Mouse (Mus musculus): ENCODE measurements at regions not wholly inside any gene's neighbourhood (a gene's known extent, or its start where the extent isn't known, plus 50 kb on each side); places are given as distances from the start of the nearest gene placed in this dataset.
"Not testable (repeated sequence)": the region's sequence is repeated elsewhere in the genome, so short reads cannot be mapped to it uniquely, and the experiment has no call there.

GRCm38 (mm10) chr9:91123208-91123607 lies 239.0 kb upstream of the Zic4 start:
- 85% methylated on average over 7 of the region's 7 CpGs for WGBS
- Histone ChIP-seq H3K9me3 (ENCODE audit: control insufficient read depth, low read length) (no peaks in the 10 kb centered on the region), H3K27ac (ENCODE audit: low read length) (no peak overlapping the region), H3K4me2 (ENCODE audit: low read depth, low read length) (no peak overlapping the region), H3K4me3 (ENCODE audit: low read length) (no peak overlapping the region), H3K9ac (ENCODE audit: low read depth, low read length) (no peak overlapping the region), H3K27me3 (replicated peaks; ENCODE audit: control insufficient read depth, insufficient read depth, low read length) (no peaks in the 10 kb centered on the region), H3K36me3 (ENCODE audit: control insufficient read depth, insufficient read depth, low read length) (no peaks in the 10 kb centered on the region), H3K4me1 (ENCODE audit: control insufficient read depth, insufficient read depth, low read length) (no peaks in the 10 kb centered on the region)
- no peak for ATAC-seq

- Histone ChIP-seq H3K9ac (ENCODE audit: low read depth, low read length) (no peak overlapping the region), H3K4me1 (ENCODE audit: control insufficient read depth, insufficient read depth, low read length) (no peaks in the 10 kb centered on the region), H3K4me2 (ENCODE audit: low read depth, low read length) (no peak overlapping the region), H3K36me3 (ENCODE audit: control insufficient read depth, insufficient read depth, low read length) (no peaks in the 10 kb centered on the region), H3K27ac (ENCODE audit: low read length) (no peak overlapping the region), H3K27me3 (replicated peaks; ENCODE audit: control insufficient read depth, insufficient read depth, low read length) (no peaks in the 10 kb centered on the region), H3K9me3 (ENCODE audit: control insufficient read depth, low read length) (no peaks in the 10 kb centered on the region), H3K4me3 (ENCODE audit: low read length) (no peak overlapping the region)
- no peak for ATAC-seq
- WGBS = 62% methylated on average over 8 of the region's 8 CpGs
These were observed 235.5 kb upstream of the Zic4 start for GRCm38 (mm10) chr9:91126630-91127245.

DNA sequence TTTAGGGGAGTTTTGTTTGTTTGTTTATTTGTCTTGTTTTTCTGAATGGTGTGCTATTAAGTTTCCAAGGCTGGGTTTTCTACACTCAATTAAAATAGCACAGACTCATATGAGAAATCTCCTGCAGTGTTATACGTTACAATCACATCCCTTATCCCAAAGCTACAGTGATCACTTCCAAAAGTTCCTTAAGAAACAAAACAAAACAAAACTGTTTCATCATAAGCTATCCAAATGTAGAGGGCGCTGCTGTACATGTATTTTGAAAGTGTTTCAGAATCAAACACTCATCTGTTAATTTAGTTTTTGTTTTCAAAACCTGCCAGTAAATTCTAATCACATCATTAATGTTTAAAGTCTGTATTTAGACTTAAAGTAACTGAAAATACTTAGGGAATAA lies 233.7 kb upstream of the Zic4 start:
- not testable (repeated sequence) for H3K36me3 ChIP-seq (ENCODE audit: control insufficient read depth, insufficient read depth, low read length); ATAC-seq
- 60% methylated on average over 2 of the region's 2 CpGs for WGBS

DNA sequence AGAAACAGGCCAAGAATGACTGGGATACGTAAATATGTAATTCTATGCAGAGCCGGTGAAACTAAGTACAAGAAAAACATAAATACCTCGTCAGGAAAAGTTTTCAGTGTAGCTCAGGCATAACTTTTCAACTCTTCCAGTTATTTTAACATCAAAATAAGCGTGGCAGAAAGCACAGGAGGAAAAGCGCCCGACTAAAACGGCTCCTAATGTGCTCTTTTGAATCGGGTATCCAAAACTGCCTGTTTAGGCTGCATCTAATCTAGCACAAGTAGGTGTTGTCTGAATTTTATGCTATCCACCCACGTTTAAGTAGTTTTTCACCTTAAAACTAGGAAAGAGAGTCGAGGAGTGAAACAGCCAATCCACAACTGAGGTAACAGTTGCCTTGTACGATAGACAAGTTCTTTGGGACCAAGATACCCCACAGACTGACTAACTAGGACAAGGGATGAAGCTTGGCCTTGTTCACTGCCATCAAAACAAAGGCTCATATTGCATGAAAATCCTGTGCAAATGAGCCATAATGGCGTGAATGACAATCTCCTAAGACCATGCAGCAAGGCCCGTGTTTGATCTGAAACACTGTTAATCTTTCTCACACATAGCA lies 232.0 kb upstream of the Zic4 start:
- Histone ChIP-seq H3K4me2 (ENCODE audit: low read depth, low read length) (no peak overlapping the region), H3K27ac (ENCODE audit: low read length) (no peak overlapping the region), H3K27me3 (replicated peaks; ENCODE audit: control insufficient read depth, insufficient read depth, low read length) (no peaks in the 10 kb centered on the region), H3K36me3 (ENCODE audit: control insufficient read depth, insufficient read depth, low read length) (no peaks in the 10 kb centered on the region), H3K9ac (ENCODE audit: low read depth, low read length) (no peak overlapping the region), H3K4me3 (ENCODE audit: low read length) (no peak overlapping the region), H3K4me1 (ENCODE audit: control insufficient read depth, insufficient read depth, low read length) (no peaks in the 10 kb centered on the region), H3K9me3 (ENCODE audit: control insufficient read depth, low read length) (no peaks in the 10 kb centered on the region)
- WGBS = 81% methylated on average over 13 of the region's 13 CpGs
- no peak for ATAC-seq

More for the DNA sequence above, 233.7 kb upstream of the Zic4 start:
- not testable (repeated sequence) for H3K4me2 ChIP-seq (ENCODE audit: low read depth, low read length); H3K27ac ChIP-seq (ENCODE audit: low read length); H3K4me3 ChIP-seq (ENCODE audit: low read length); H3K4me1 ChIP-seq (ENCODE audit: control insufficient read depth, insufficient read depth, low read length); H3K27me3 ChIP-seq (replicated peaks; ENCODE audit: control insufficient read depth, insufficient read depth, low read length); H3K9ac ChIP-seq (ENCODE audit: low read depth, low read length); H3K9me3 ChIP-seq (ENCODE audit: control insufficient read depth, low read length)

DNA sequence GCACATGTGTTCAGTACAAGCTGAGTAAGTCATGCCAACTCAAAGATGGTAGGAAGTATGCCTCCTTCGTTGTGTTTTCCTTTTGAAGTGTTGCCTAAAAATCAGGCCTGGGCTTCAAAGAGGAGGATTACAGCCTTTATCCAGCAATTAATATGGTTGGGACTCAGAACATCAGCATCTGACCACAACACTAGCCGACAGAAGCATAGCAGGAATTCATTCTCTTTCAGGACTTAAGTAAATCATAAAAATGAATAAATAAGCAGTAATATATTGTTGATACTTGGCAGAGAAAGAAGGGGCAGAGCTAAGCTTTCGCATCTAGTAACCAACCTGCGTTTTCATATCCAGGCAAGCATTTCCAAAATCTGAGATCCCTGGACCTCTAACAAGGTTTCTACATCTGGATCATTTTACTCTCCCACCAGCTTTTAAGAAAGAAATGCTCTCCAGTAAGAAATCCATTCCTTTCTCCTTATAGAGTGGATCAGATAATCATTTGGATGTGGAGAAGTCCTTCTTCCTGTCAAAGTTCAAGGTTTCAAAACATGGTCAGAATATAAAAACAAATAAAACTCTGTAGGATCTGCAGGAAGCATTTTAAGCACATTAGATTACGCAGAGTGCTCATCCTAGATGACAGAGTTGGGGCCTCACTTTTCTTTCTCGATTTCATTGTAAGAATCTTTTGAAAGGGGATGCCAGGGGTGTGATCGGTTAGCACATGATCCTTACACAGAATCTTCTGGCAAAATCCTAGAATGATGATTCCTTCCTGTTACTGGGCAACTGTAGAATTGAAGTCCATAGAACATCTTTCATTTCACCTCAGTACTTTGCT lies 230.6 kb upstream of the Zic4 start:
- Histone ChIP-seq H3K27ac (ENCODE audit: low read length) (no peak overlapping the region), H3K4me3 (ENCODE audit: low read length) (no peak overlapping the region)
- no peak for ATAC-seq

GRCm38 (mm10) chr9:91132531-91132930 lies 229.7 kb upstream of the Zic4 start:
- H3K27me3 ChIP-seq (replicated peaks; ENCODE audit: control insufficient read depth, insufficient read depth, low read length) = no peaks in the 10 kb centered on the region
- H3K9ac ChIP-seq (ENCODE audit: low read depth, low read length) = no peak overlapping the region
- no peaks in the 10 kb centered on the region for H3K36me3 ChIP-seq (ENCODE audit: control insufficient read depth, insufficient read depth, low read length)
- 61% methylated on average over 1 of the region's 1 CpGs for WGBS
- no peaks in the 10 kb centered on the region for H3K9me3 ChIP-seq (ENCODE audit: control insufficient read depth, low read length)
- H3K27ac ChIP-seq (ENCODE audit: low read length) = no peak overlapping the region
- no peak for ATAC-seq
- H3K4me1 ChIP-seq (ENCODE audit: control insufficient read depth, insufficient read depth, low read length) = no peaks in the 10 kb centered on the region
- H3K4me2 ChIP-seq (ENCODE audit: low read depth, low read length) = no peak overlapping the region
- no peak overlapping the region for H3K4me3 ChIP-seq (ENCODE audit: low read length)

More for the DNA sequence above, 230.6 kb upstream of the Zic4 start:
- Histone ChIP-seq H3K9me3 (ENCODE audit: control insufficient read depth, low read length) (no peaks in the 10 kb centered on the region), H3K36me3 (ENCODE audit: control insufficient read depth, insufficient read depth, low read length) (no peaks in the 10 kb centered on the region), H3K9ac (ENCODE audit: low read depth, low read length) (no peak overlapping the region), H3K27me3 (replicated peaks; ENCODE audit: control insufficient read depth, insufficient read depth, low read length) (no peaks in the 10 kb centered on the region), H3K4me2 (ENCODE audit: low read depth, low read length) (no peak overlapping the region), H3K4me1 (ENCODE audit: control insufficient read depth, insufficient read depth, low read length) (no peaks in the 10 kb centered on the region)
- WGBS = 72% methylated on average over 7 of the region's 7 CpGs

DNA sequence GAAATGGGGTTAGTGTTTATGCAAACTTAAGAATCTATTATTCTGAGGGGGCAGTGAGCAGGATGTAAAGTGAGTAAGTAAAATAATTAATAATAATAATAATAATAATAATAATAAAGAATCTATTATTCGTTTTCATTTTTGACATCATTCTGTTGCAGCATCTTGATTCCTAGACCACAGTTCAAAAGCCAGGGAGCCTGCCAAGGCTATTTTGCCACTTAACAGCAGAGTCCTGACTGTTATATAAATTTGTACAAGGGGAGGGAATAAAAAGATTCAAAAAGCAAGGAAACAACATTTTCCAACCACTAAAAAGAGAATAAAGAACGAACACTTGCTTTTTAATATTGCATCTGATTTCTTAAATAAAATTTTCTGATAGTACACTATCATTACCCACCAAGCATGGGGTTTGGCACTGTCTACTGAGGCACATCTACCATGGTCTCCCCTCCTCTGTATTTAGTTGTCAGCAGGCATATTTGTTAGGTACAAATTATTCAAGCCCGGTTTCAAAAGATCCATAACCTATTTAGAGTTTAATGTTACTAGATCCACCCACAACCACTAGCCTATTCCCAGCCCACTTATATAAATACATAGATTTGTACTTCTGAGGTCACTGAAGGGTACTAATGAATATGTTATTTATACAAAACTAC lies 228.8 kb upstream of the Zic4 start:
- Histone ChIP-seq H3K27ac (ENCODE audit: low read length) (no peak overlapping the region), H3K36me3 (ENCODE audit: control insufficient read depth, insufficient read depth, low read length) (no peaks in the 10 kb centered on the region), H3K4me1 (ENCODE audit: control insufficient read depth, insufficient read depth, low read length) (no peaks in the 10 kb centered on the region), H3K9ac (ENCODE audit: low read depth, low read length) (no peak overlapping the region), H3K27me3 (replicated peaks; ENCODE audit: control insufficient read depth, insufficient read depth, low read length) (no peaks in the 10 kb centered on the region), H3K4me2 (ENCODE audit: low read depth, low read length) (no peak overlapping the region), H3K4me3 (ENCODE audit: low read length) (no peak overlapping the region), H3K9me3 (ENCODE audit: control insufficient read depth, low read length) (no peaks in the 10 kb centered on the region)
- WGBS = 86% methylated on average over 3 of the region's 3 CpGs
- no peak for ATAC-seq

GRCm38 (mm10) chr9:91134325-91134724 lies 227.9 kb upstream of the Zic4 start:
- no peaks in the 10 kb centered on the region for H3K4me1 ChIP-seq (ENCODE audit: control insufficient read depth, insufficient read depth, low read length)
- no peak for ATAC-seq
- H3K4me2 ChIP-seq (ENCODE audit: low read depth, low read length) = no peak overlapping the region
- H3K4me3 ChIP-seq (ENCODE audit: low read length) = no peak overlapping the region
- no peak overlapping the region for H3K9ac ChIP-seq (ENCODE audit: low read depth, low read length)
- H3K27ac ChIP-seq (ENCODE audit: low read length) = no peak overlapping the region
- H3K27me3 ChIP-seq (replicated peaks; ENCODE audit: control insufficient read depth, insufficient read depth, low read length) = no peaks in the 10 kb centered on the region
- no peaks in the 10 kb centered on the region for H3K9me3 ChIP-seq (ENCODE audit: control insufficient read depth, low read length)
- no peaks in the 10 kb centered on the region for H3K36me3 ChIP-seq (ENCODE audit: control insufficient read depth, insufficient read depth, low read length)
- 90% methylated on average over 1 of the region's 1 CpGs for WGBS

DNA sequence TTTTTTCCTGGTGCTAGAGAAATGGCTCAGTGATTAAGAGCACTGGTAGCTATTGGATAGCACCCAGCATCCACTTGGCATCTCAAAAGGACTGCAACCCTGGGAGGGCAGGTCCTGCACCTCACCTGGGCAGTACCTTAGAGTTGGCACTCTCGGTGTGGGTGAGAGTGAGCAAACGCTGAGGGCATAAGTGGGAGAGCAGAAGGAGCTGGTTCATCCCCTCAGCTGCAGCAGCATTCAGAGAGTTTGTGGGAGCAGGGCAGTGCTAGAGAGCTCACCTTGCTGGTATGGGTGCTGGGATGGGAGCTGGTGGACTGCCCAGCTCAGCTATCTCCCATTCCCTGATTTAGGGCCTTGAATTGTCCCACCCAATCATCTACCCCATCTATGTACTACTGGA lies 227.1 kb upstream of the Zic4 start:
- Histone ChIP-seq H3K9me3 (ENCODE audit: control insufficient read depth, low read length) (no peaks in the 10 kb centered on the region), H3K4me1 (ENCODE audit: control insufficient read depth, insufficient read depth, low read length) (no peaks in the 10 kb centered on the region), H3K4me3 (ENCODE audit: low read length) (no peak overlapping the region), H3K27ac (ENCODE audit: low read length) (no peak overlapping the region), H3K36me3 (ENCODE audit: control insufficient read depth, insufficient read depth, low read length) (no peaks in the 10 kb centered on the region), H3K9ac (ENCODE audit: low read depth, low read length) (no peak overlapping the region), H3K27me3 (replicated peaks; ENCODE audit: control insufficient read depth, insufficient read depth, low read length) (no peaks in the 10 kb centered on the region), H3K4me2 (ENCODE audit: low read depth, low read length) (no peak overlapping the region)
- WGBS = 80% methylated on average over 2 of the region's 2 CpGs
- no peak for ATAC-seq
